Mouse (Mus musculus): ENCODE results near the gene Swsap1. TPM values are rescaled to one million over a fixed set of nuclear protein-coding genes. Genes with fewer than 3 reads are reported as not detected.

The Swsap1 gene
- polyA plus RNA-seq, 1 experiment = 0.37 TPM

GRCm38 (mm10) chr9:21989230-21990110 lies 33.9 kb downstream of the Swsap1 start, which contains the start of gene Rgl3:
Gene Rgl3, minus strand, starts transcription at chr9:21989446.
- peaks cover 94% of the 10 kb centered on the region for H3K27me3 ChIP-seq (ENCODE audit: control insufficient read depth)
- TF ChIP-seq TAL1 (IDR thresholded peaks at IDR 0.05; ENCODE audit: low read length) = no peak
- TF ChIP-seq GATA1 (IDR thresholded peaks at IDR 0.05; ENCODE audit: low read length) = no peak
- no peaks in the 10 kb centered on the region for H3K36me3 ChIP-seq (ENCODE audit: control insufficient read depth)
- no peak within 1 kb of the TSS for H3K4me3 ChIP-seq (replicated peaks)
- peaks cover 15% of the 10 kb centered on the region; the same call in 1 of the 2 replicates for H3K9me3 ChIP-seq (ENCODE audit: control insufficient read depth, low read length)
- H3K4me1 ChIP-seq (ENCODE audit: control insufficient read depth) = peaks cover 6% of the 10 kb centered on the region

DNA sequence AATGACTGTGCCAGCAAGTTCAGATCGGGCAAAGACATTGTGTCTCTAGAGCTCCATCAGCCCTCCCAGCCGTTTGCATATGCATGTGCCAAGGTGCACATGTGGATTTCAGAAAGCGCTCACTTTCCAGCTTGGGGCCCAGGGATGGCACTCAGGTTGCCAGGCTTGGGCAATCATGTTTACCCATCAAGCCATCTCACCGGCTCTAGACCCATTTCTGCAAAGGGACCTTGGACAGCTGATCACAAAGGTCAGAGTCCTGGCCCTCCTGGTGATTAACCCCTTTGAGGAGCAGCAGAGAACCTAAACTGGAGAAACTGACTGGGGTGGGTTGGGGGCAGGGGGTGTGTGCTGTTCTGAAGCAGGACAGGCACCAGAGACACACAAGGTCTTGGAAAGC lies 36.7 kb downstream of the Swsap1 start:
- Histone ChIP-seq H3K36me3 (ENCODE audit: control insufficient read depth) (no peaks in the 10 kb centered on the region), H3K27me3 (ENCODE audit: control insufficient read depth) (peaks cover 83% of the 10 kb centered on the region), H3K9me3 (ENCODE audit: control insufficient read depth, low read length) (peaks cover 18% of the 10 kb centered on the region; the same call in 1 of the 2 replicates), H3K4me3 (replicated peaks) (no peak overlapping the region), H3K4me1 (ENCODE audit: control insufficient read depth) (peaks cover 6% of the 10 kb centered on the region)
- TF ChIP-seq GATA1 (IDR thresholded peaks at IDR 0.05; ENCODE audit: low read length) (no peak), TAL1 (IDR thresholded peaks at IDR 0.05; ENCODE audit: low read length) (no peak)

DNA sequence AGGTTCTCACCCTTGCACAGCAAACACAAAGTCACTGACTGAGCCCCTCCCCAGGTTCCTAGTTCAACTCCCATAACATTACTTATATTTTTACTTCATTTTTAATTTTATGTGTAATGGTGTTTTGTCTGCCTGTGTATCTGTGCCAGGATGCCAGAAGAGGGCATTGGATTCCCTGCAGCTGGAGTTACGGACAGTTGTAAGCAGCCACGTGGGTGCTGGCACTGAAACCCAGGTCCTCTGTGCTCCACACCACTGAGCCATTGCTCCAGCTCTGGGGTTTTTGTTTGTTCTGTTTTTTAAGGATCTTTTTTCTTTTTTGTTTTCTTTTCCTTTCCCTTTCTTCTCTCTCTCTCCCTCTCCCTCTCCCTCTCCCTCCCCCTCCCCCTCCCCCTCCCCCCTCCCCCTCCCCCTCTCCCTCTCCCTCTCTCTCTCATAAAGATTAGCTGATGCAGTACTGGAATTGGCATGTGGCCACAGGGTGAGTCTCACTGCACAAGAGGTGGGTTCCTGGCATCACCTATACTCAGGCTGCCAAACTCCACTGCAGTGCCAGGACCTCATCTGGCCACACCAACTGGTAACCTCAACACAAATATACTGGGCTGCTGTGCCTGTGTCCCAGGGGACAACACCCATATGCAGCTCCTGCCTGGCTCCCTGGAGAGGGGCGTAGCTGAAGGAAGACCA lies 40.8 kb downstream of the Swsap1 start:
- Histone ChIP-seq H3K27me3 (ENCODE audit: control insufficient read depth) (peaks cover 77% of the 10 kb centered on the region), H3K4me1 (ENCODE audit: control insufficient read depth) (peaks cover 3% of the 10 kb centered on the region), H3K4me3 (replicated peaks) (no peak overlapping the region), H3K9me3 (ENCODE audit: control insufficient read depth, low read length) (peaks cover 3% of the 10 kb centered on the region; the same call in 1 of the 2 replicates), H3K36me3 (ENCODE audit: control insufficient read depth) (no peaks in the 10 kb centered on the region)
- TF ChIP-seq TAL1 (IDR thresholded peaks at IDR 0.05; ENCODE audit: low read length) (no peak), GATA1 (IDR thresholded peaks at IDR 0.05; ENCODE audit: low read length) (no peak)

DNA sequence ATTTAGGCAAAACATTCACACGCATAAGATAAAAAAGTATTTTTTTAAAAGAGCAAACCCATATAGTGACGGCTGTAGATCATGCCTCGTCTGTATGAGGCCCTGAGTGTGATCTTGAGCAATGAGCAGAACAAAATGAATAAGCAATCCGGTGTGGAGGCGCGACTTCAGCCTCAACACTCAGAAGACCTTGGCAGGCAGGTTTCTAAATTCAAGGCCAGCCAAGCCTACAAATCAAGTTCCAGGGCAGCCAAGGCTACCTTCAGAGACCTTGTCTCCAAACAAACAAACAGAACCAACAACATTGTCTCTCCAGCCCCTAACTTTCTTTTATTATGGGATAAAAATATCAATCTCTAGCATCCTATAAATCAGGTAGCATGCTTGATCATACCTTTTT lies 44.7 kb downstream of the Swsap1 start:
- 0 out of 2 replicates have a peak, but pooled peaks cover 3% of the 10 kb centered on the region for H3K9me3 ChIP-seq (ENCODE audit: control insufficient read depth, low read length)
- H3K4me3 ChIP-seq (replicated peaks) = no peak overlapping the region
- peaks cover 32% of the 10 kb centered on the region for H3K4me1 ChIP-seq (ENCODE audit: control insufficient read depth)
- H3K27me3 ChIP-seq (ENCODE audit: control insufficient read depth) = peaks cover 48% of the 10 kb centered on the region
- H3K36me3 ChIP-seq (ENCODE audit: control insufficient read depth) = peaks cover 18% of the 10 kb centered on the region
- TF ChIP-seq TAL1 (IDR thresholded peaks at IDR 0.05; ENCODE audit: low read length) (no peak), GATA1 (IDR thresholded peaks at IDR 0.05; ENCODE audit: low read length) (no peak)

DNA sequence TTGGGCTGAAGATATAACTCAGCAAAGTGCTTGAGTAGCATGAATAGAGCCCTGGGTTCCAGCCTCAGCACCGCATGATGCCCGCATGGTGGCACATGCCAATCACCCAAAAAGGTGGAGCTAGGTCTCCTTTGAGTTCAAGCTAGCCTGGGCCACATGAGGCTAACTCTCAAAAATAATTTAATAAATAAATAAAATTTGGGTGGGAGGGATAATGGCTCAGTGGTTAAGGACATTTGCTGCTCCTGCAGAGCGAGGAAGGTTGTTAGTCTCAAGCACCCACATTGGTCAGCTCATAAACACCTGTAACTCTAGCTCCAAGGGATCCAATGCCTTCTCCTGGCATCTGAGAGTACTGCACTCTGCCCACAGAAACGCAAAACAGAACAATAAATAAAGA lies 46.1 kb downstream of the Swsap1 start:
- Histone ChIP-seq H3K9me3 (ENCODE audit: control insufficient read depth, low read length) (no peaks in the 10 kb centered on the region), H3K4me1 (ENCODE audit: control insufficient read depth) (peaks cover 41% of the 10 kb centered on the region), H3K36me3 (ENCODE audit: control insufficient read depth) (peaks cover 32% of the 10 kb centered on the region), H3K27me3 (ENCODE audit: control insufficient read depth) (peaks cover 41% of the 10 kb centered on the region), H3K4me3 (replicated peaks) (no peak overlapping the region)
- TF ChIP-seq GATA1 (IDR thresholded peaks at IDR 0.05; ENCODE audit: low read length) (no peak), TAL1 (IDR thresholded peaks at IDR 0.05; ENCODE audit: low read length) (no peak)

DNA sequence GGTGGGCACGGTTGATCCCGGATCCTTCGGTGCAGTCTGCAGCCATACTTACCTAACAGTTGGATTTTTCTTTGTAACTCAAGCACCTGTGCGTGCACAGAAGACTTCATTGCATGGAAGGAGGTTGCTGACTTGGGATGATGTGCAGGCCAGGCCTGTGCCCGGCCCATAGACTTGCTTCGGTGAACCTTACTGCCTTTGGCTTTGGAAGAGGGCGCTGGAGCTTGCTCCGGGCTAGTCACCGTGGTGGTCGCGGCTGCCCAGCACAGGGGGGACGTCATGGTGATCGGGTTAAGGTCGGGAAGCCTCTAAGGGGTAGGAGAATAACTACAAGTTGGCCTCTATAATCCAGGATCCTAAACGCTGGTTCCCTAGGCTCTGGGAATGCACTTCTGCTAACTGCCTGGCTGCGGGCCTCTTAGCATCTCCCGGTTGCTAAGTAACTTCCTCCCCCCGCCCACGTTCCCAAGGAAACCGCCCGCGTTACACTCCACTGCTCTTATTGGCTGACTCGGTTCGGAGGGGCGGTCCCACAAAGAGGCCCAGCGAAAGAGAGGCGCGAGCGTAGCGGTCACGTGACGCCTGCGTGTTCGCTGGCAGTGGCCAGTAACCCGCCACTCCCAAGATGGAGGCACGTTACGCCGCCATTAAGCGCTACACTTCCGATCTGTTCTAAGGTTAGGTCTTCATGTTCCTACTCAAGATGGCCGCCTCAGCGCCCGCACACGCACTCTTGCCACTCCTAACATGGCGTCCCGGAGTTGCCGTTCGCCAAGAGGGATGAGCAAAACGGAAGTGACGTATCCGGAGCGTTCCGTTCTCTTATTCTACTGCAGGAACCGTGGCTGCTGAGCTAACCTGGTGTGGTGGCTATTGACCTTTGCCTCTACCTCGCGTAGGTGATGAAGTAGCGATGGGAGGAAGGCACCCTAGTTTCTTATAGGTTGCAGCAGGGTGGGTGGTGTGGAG lies 46.9 kb downstream of the Swsap1 start, which contains the start of the genes Ccdc151 and Prkcsh:
Ccdc151 (minus strand) TSS at position 441 of the 969 bp plus-strand sequence.
Prkcsh (plus strand) TSS at position 613 of the 969 bp plus-strand sequence.
- TF ChIP-seq GATA1 (IDR thresholded peaks at IDR 0.05; ENCODE audit: low read length) (no peak), TAL1 (IDR thresholded peaks at IDR 0.05; ENCODE audit: low read length) (no peak)
- Histone ChIP-seq H3K9me3 (ENCODE audit: control insufficient read depth, low read length) (no peaks in the 10 kb centered on the region), H3K4me3 (replicated peaks) (peak within 1 kb of the TSS; percentile 73), H3K36me3 (ENCODE audit: control insufficient read depth) (peaks cover 40% of the 10 kb centered on the region), H3K27me3 (ENCODE audit: control insufficient read depth) (peaks cover 35% of the 10 kb centered on the region), H3K4me1 (ENCODE audit: control insufficient read depth) (peaks cover 41% of the 10 kb centered on the region)

GRCm38 (mm10) chr9:22003163-22003554 lies 47.6 kb downstream of the Swsap1 start:
- H3K36me3 ChIP-seq (ENCODE audit: control insufficient read depth) = peaks cover 47% of the 10 kb centered on the region
- peaks cover 41% of the 10 kb centered on the region for H3K4me1 ChIP-seq (ENCODE audit: control insufficient read depth)
- no peaks in the 10 kb centered on the region for H3K9me3 ChIP-seq (ENCODE audit: control insufficient read depth, low read length)
- peak overlapping the region; percentile 73 for H3K4me3 ChIP-seq (replicated peaks)
- H3K27me3 ChIP-seq (ENCODE audit: control insufficient read depth) = peaks cover 29% of the 10 kb centered on the region
- TF ChIP-seq TAL1 (IDR thresholded peaks at IDR 0.05; ENCODE audit: low read length) = no peak
- TF ChIP-seq GATA1 (IDR thresholded peaks at IDR 0.05; ENCODE audit: low read length) = no peak

- TF ChIP-seq GATA1 (IDR thresholded peaks at IDR 0.05; ENCODE audit: low read length) = no peak
- peak overlapping the region; percentile 18 for H3K4me3 ChIP-seq (replicated peaks)
- H3K9me3 ChIP-seq (ENCODE audit: control insufficient read depth, low read length) = no peaks in the 10 kb centered on the region
- peaks cover 61% of the 10 kb centered on the region for H3K36me3 ChIP-seq (ENCODE audit: control insufficient read depth)
- H3K4me1 ChIP-seq (ENCODE audit: control insufficient read depth) = peaks cover 41% of the 10 kb centered on the region
- H3K27me3 ChIP-seq (ENCODE audit: control insufficient read depth) = peaks cover 17% of the 10 kb centered on the region
These were observed 49.0 kb downstream of the Swsap1 start for GRCm38 (mm10) chr9:22004546-22004945.

Other genes with a start within 250 kb of the Swsap1 start
- 0.25 and 0.30 TPM in 2 replicates for gene Ldlr, start 232.3 kb upstream of the Swsap1 start, polyA plus RNA-seq (2012)
- 27.4 and 32.7 TPM in 2 replicates for gene Spc24, start 195.5 kb upstream of the Swsap1 start, polyA plus RNA-seq (2012)
- gene Kank2, start 157.0 kb upstream of the Swsap1 start, polyA plus RNA-seq (2012) = 0.02 and 0.03 TPM in 2 replicates
- gene Angptl8, start 120.2 kb upstream of the Swsap1 start, polyA plus RNA-seq (2012) = 0.16 TPM in 1 of 2 replicates, not detected in the other
- gene Dock6, start 103.1 kb upstream of the Swsap1 start, polyA plus RNA-seq (2012) = 0.06 and 0.08 TPM in 2 replicates
- gene Rab3d, start 37.6 kb upstream of the Swsap1 start, polyA plus RNA-seq (2012) = 0.07 TPM in 2 replicates
- not detected in 2 replicates for gene Ccdc159, start 28.3 kb upstream of the Swsap1 start, polyA plus RNA-seq (2012)
- 0.10 TPM in 2 replicates for gene Tmem205, start 28.2 kb upstream of the Swsap1 start, polyA plus RNA-seq (2012)
- gene Plppr2, start 18.7 kb upstream of the Swsap1 start, polyA plus RNA-seq (2012) = 0.05 and 0.06 TPM in 2 replicates
- 80.2 and 112 TPM in 2 replicates for gene Epor, start 7.8 kb downstream of the Swsap1 start, polyA plus RNA-seq (2012)
- gene Rgl3, start 33.7 kb downstream of the Swsap1 start, polyA plus RNA-seq (2012) = 0.01 TPM in 1 of 2 replicates, not detected in the other
- gene Ccdc151, start 46.9 kb downstream of the Swsap1 start, polyA plus RNA-seq (2012) = 0.02 TPM in 1 of 2 replicates, not detected in the other
- gene Prkcsh, start 47.1 kb downstream of the Swsap1 start, polyA plus RNA-seq (2012) = 9.9 and 10.3 TPM in 2 replicates
- 0.02 and 0.03 TPM in 2 replicates for gene Elavl3, start 96.3 kb downstream of the Swsap1 start, polyA plus RNA-seq (2012)
- gene Gm49318, start 115.5 kb downstream of the Swsap1 start, polyA plus RNA-seq (2012) = not detected in 2 replicates
- gene Zfp653, start 115.6 kb downstream of the Swsap1 start, polyA plus RNA-seq (2012) = 2.1 and 2.8 TPM in 2 replicates
- gene Ecsit, start 129.7 kb downstream of the Swsap1 start, polyA plus RNA-seq (2012) = 2.7 and 3.0 TPM in 2 replicates
- gene Cnn1, start 143.5 kb downstream of the Swsap1 start, polyA plus RNA-seq (2012) = not detected in 2 replicates
- gene Elof1, start 161.4 kb downstream of the Swsap1 start, polyA plus RNA-seq (2012) = 12.4 and 16.3 TPM in 2 replicates
- 46.6 and 58.8 TPM in 2 replicates for gene Acp5, start 180.0 kb downstream of the Swsap1 start, polyA plus RNA-seq (2012)
- gene Pigyl, start 201.1 kb downstream of the Swsap1 start, polyA plus RNA-seq (2012) = 4.1 and 5.2 TPM in 2 replicates
- not detected in 2 replicates for gene Zfp872, start 232.3 kb downstream of the Swsap1 start, polyA plus RNA-seq (2012)